Mouse (Mus musculus) spleen, postnatal 4 days (tissue): ENCODE measurements around the gene Szt2.

Source experiments
- DNase-seq, 2 experiments: peaks; one replicate each; pipeline ENCODE4 v3.0.0; 2022; ENCODE audit warnings: low spot score in 2 of 2

Szt2 gene

GRCm38 (mm10) chr4:118409142-118409900 is at the start of gene Szt2, which contains the start of gene Med8:
Gene Szt2 (minus strand): TSS chr4:118409273.
Gene Med8 (plus strand): TSS chr4:118409337.
- peak; percentile 91 to 94 for DNase-seq

GRCm38 (mm10) chr4:118457345-118457975 is 48.4 kb upstream of the Szt2 start, which contains the start of gene Mpl:
Gene Mpl (minus strand): TSS chr4:118457513.
- DNase-seq: no peak

- no peak for DNase-seq
Observed at GRCm38 (mm10) chr4:118446415-118447153, 37.5 kb upstream of the Szt2 start.

- no peak for DNase-seq
Observed at GRCm38 (mm10) chr4:118445781-118446414, 36.8 kb upstream of the Szt2 start.

GRCm38 (mm10) chr4:118445088-118445487 is 36.0 kb upstream of the Szt2 start:
- DNase-seq: no peak

GRCm38 (mm10) chr4:118437829-118438253 is 28.8 kb upstream of the Szt2 start:
- peak; percentile 44 to 74 for DNase-seq

- peak; percentile 89 to 92 for DNase-seq
Observed at GRCm38 (mm10) chr4:118436820-118437603, 27.9 kb upstream of the Szt2 start, which contains the start of gene Cdc20. Gene Cdc20 (minus strand): TSS chr4:118437352.

GRCm38 (mm10) chr4:118432332-118432731 is 23.3 kb upstream of the Szt2 start:
- no peak for DNase-seq

- DNase-seq: peak; percentile 50 to 73
Observed at GRCm38 (mm10) chr4:118429215-118429895, 20.3 kb upstream of the Szt2 start.

- DNase-seq: peak in 1 of 2 experiments; percentile 38
Observed at GRCm38 (mm10) chr4:118428531-118429214, 19.6 kb upstream of the Szt2 start.

GRCm38 (mm10) chr4:118427768-118428451 is 18.8 kb upstream of the Szt2 start, which contains the start of gene Elovl1:
Gene Elovl1 (plus strand): TSS chr4:118428093.
- DNase-seq: peak; percentile 87 to 90

GRCm38 (mm10) chr4:118427415-118427767 is 18.3 kb upstream of the Szt2 start:
- no peak for DNase-seq

GRCm38 (mm10) chr4:118425374-118425773 is 16.3 kb upstream of the Szt2 start:
- DNase-seq: no peak

GRCm38 (mm10) chr4:118424541-118425160 is 15.6 kb upstream of the Szt2 start:
- DNase-seq: no peak

GRCm38 (mm10) chr4:118421384-118421783 is 12.3 kb upstream of the Szt2 start:
- no peak for DNase-seq

- no peak for DNase-seq
Observed at GRCm38 (mm10) chr4:118417112-118417797, 8.2 kb upstream of the Szt2 start.

GRCm38 (mm10) chr4:118416329-118416728 is 7.3 kb upstream of the Szt2 start:
- DNase-seq: no peak

GRCm38 (mm10) chr4:118415779-118416178 is 6.7 kb upstream of the Szt2 start:
- no peak for DNase-seq
